Mouse (Mus musculus) cortical plate, adult 2 months (tissue): Measurements from ENCODE around the gene Yipf7. TPM values are rescaled to one million over a fixed set of nuclear protein-coding genes. Genes with fewer than 3 reads are reported as not detected.

Source experiments
- H3K27ac ChIP-seq: fragments of 200-500 bp; 2 replicates; pipeline ENCODE4 v1.5.1; 2012; ENCODE audit warnings: low read length, control low read depth, inconsistent platforms; ENCODE audit not compliant: insufficient read depth
- H3K4me1 ChIP-seq: fragments of 200-500 bp; 2 replicates; pipeline ENCODE4 v1.6.1; 2011; ENCODE audit warnings: low read length; ENCODE audit not compliant: control insufficient read depth, insufficient read depth
- H3K4me3 ChIP-seq: fragments of 200-500 bp; 2 replicates; pipeline ENCODE4 v1.5.1; 2011; ENCODE audit warnings: mild to moderate bottlenecking, low read length, control low read depth; ENCODE audit not compliant: insufficient read depth
- CTCF ChIP-seq: fragments of 200-500 bp; IDR thresholded peaks from 2 replicates; pipeline ENCODE4 v1.5.1; 2011; ENCODE audit warnings: mild to moderate bottlenecking, control low read depth, low read length; ENCODE audit not compliant: insufficient read depth; ENCODE audit errors: extremely low read depth
- POLR2A ChIP-seq: fragments of 200-500 bp; IDR thresholded peaks from 2 replicates; pipeline ENCODE4 v1.6.1; 2011; ENCODE audit warnings: mild to moderate bottlenecking, low read length, control low read depth; ENCODE audit not compliant: insufficient read depth; ENCODE audit errors: extremely low read depth
- polyA plus RNA-seq: library from polyadenylated mRNA; depleted of rRNA; stranded (reverse); fragments of >200 nt; gene quantifications from 2 replicates; pipeline ENCODE4 v1.2.3, GENCODE M21; 2012; rRNA removed

Yipf7 gene
- 0.08 and 0.25 TPM in 2 replicates for polyA plus RNA-seq

DNA sequence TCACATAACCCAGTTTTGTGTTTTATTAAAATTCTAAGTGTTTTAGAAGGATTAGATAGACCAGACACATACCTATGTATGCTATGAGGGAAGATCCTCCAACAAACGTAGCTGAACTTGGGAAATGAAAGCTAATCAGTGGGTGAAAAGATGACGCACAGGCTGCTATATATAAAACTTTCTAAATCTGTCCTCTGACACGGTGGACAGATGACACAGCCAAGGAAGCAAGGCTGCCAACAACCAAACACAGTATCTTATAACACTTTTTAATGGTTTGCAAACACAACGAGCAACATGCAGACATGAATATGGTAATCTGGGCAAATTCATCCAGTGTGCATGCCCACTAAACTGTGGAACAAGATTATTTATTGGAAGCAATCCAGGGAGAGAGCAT, at the start of gene Yipf7:
TSS of gene Yipf7 (minus strand) at position 160 of the 400 bp plus-strand sequence.
- Histone ChIP-seq H3K4me3 (no peak within 1 kb of the TSS), H3K27ac (no peak within 1 kb of the TSS), H3K4me1 (no peaks in the 10 kb centered on the region)
- no peak for TF ChIP-seq POLR2A
- no peak for TF ChIP-seq CTCF

DNA sequence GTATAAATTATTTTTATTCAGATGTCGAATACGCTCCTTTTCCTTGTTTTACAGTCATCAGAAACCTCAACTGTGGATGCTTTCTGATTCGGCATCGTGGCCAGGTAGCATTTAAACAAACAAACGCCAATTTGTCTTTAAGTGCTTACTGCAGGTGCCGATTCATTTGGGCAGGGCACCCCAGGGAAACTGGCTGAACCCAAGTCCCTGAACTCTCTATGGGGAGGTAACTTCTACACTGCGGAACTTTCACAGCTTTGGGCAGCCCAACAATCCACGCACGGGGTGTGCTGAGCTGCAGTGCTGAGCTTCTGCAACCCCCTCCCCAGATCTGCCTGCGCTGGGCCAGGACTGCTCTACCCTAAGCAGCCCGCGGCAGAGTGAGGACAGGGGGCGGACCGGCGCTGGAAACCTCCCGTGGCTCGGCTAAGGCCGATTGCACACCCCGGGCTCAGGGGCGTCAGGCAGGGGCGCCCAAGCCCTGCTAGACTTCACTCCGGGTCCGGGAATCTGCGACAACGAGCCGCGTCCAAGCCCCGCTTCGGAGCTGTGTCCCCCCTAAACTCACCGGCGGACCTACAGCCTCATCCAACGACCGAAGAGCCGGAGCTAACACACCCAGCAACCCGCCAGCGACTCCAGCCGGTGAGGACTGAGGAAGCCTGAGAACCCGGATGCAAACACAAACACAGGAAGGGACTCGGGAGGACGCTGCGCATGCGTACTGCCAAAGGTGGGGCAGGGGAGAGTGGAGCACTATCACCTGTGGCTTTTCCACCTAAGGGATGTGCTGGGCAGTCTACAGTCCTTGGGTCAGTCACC, 49.4 kb upstream of the Yipf7 start, which contains the start of gene Gnpda2:
TSS of gene Gnpda2 (minus strand) at position 701 of the 822 bp plus-strand sequence.
- H3K4me1 ChIP-seq: no peaks in the 10 kb centered on the region; the same call in 1 of the 2 replicates
- TF ChIP-seq POLR2A (peak; percentile 94), CTCF (0 out of 2 replicates have a peak, but pooled peaks have one; percentile 10)
- no peak within 1 kb of the TSS for H3K27ac ChIP-seq
- peak within 1 kb of the TSS; percentile 67 for H3K4me3 ChIP-seq

DNA sequence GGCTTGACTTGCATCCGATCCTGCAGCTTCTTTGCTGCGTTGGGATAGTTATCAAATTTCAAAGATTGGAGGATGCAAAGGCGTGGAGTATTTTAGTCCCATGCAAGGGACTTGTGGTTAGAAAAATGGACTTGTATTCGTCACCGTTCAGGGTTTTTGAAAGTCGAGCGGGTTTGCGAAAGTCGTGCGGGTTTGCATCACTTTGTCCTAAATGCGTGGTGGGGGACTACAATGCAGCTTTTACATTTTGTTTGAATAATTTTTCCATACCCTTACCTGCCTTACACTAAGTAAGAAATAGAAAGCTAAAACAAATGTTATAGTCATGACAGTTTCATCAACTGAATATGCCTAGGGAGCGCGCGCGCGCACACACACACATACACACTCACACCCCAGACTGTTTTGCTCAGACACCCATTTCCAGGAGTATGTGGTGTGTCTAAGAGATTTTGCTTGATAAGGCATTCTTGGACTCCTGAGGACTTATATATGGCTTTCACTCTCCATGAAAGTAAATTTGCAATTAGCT, 15.0 kb upstream of the Yipf7 start:
- H3K4me3 ChIP-seq: peak overlapping the region; percentile 59
- no peak for TF ChIP-seq CTCF
- TF ChIP-seq POLR2A: no peak

DNA sequence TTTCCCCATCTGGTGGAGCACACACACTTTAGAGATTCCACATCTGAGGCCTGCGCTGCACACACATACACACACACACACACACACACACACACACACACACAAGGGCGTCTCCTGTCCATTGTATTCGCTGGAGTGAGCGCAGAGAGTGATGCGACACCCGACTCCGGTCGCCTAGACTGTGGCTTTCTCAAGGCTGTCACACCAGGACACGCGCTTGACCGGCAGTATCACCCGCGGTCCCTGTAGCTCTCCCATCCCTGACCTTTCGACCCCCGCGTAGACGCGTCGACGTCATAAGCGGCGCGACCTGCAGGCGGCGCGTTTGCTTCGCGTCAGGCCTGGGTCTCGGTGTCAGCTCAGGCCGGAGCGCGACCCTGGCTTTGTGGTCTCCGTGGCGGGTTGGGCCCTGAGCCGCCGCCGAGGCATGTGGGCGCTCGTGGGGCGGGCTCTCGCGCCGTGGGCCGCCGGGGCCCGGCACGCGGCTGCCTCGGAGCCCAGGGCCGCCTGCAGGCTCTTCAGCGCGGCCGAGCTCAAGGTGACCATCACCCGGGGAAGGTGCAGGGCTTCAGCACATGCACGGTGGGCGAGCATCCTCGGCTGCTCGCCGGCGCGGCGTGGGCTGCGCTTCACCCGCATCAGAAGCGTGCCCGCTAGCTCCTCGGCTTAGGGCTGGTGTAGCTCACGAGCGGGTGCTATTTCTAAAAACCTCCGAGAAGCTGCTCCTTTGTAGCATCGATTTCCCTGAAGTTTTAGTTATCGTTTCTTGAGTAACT, 14.4 kb upstream of the Yipf7 start, which contains the start of gene Guf1:
TSS of gene Guf1 (plus strand) at position 296 of the 776 bp plus-strand sequence.
- peak within 1 kb of the TSS; percentile 80 for H3K27ac ChIP-seq

More for the DNA sequence above, 15.0 kb upstream of the Yipf7 start:
- Histone ChIP-seq H3K4me1 (peaks cover 2% of the 10 kb centered on the region; the same call in 1 of the 2 replicates), H3K27ac (peak overlapping the region; percentile 80)

DNA sequence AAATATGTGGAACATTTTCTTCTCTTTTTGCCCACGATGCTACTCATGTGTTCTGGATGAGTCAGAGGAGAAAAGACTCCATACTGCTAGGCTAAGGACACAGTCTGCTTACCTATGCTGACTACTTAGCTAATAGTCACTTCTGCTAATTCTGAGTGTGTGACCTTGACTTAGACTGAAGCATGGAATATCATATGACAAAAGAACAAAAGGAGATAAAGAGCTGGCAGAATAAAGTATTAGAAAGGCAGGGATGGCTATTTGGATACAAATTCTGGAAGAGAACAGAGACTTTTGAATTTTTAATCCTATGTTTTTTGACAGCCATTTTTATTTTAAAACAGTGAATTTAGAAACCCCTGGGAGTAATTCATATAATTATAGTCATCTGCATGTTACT, 768 bp downstream of the Yipf7 start:
- no peak overlapping the region for H3K27ac ChIP-seq
- TF ChIP-seq POLR2A (no peak), CTCF (no peak)
- no peak overlapping the region for H3K4me3 ChIP-seq
- no peaks in the 10 kb centered on the region for H3K4me1 ChIP-seq

More for the DNA sequence above, 14.4 kb upstream of the Yipf7 start, which contains the start of gene Guf1:
- Histone ChIP-seq H3K4me1 (peaks cover 2% of the 10 kb centered on the region; the same call in 1 of the 2 replicates), H3K4me3 (peak within 1 kb of the TSS; percentile 59)
- TF ChIP-seq CTCF: no peak
- peak; percentile 82 for TF ChIP-seq POLR2A

DNA sequence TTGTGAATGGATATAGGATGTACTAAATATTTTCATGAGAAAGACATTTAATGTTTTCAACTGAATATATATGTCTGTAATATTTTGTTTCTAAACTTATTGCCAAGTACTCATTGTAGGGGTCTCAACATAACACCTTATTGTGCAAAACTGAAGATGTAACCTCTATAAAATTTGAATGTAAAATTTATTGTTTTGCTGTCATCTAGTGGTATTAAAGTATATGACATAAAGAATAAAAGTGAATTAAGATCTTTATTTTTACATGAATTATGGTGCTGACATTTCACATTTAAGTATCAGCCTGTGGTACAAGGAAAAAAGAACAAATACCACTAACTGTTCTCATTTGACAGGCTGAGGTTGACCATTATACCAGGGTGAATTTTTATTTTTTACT, 18.5 kb downstream of the Yipf7 start:
- TF ChIP-seq POLR2A (no peak), CTCF (no peak)

DNA sequence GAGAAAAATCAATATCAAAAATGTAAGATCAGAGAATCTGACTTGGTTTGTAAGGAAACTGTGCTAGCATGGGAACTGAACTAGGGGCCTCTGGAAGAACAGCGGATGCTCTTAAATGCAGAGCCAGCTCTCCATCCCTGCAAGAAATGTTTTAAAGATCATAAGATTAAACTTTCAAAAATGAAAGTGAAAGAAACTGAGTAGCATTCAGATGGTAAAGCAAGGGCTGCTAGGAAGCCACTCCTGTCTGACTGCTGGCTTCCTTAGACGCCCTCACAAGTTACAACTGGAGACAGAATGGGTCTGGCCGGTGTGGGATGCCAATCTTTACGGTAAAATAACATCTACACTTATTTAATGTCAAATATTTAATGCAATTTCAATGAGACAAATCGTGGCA, 20.4 kb downstream of the Yipf7 start:
- no peaks in the 10 kb centered on the region for H3K4me1 ChIP-seq
- TF ChIP-seq POLR2A (no peak), CTCF (no peak)
- H3K4me3 ChIP-seq: no peak overlapping the region
- no peak overlapping the region for H3K27ac ChIP-seq

More for the DNA sequence above, 18.5 kb downstream of the Yipf7 start:
- Histone ChIP-seq H3K4me1 (no peaks in the 10 kb centered on the region), H3K27ac (no peak overlapping the region), H3K4me3 (no peak overlapping the region)

DNA sequence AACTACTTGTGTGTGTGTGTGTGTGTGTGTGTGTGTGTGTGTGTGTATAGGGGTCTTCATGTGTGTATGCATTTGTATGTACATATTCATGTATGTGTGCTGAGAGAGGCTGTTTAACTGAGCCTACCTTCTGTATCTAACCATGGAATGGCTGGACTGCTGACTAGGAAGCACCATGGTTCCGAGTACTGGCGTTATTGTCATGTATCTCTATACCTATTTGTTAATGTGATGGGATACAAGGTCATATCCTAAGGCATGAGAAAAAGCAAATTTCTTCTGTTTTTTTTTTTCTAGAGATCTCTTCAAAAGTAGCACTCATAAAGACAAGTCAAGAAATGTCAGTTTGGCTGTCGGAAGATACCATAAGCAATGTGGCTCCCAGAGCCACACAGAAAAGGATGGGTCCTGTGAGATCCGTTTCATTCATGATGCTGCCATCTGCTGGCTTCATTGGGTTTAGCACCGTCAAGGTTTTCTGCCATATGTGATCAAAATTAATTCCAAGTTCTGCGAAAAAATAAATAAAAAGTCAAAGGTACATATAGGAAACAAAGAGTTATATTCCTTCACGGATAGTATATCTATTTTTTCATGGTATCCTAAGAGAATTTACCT, 21.7 kb downstream of the Yipf7 start:
- H3K4me1 ChIP-seq: no peaks in the 10 kb centered on the region
- no peak overlapping the region for H3K27ac ChIP-seq
- no peak overlapping the region for H3K4me3 ChIP-seq
- peak; percentile 71 for TF ChIP-seq CTCF
- no peak for TF ChIP-seq POLR2A

DNA sequence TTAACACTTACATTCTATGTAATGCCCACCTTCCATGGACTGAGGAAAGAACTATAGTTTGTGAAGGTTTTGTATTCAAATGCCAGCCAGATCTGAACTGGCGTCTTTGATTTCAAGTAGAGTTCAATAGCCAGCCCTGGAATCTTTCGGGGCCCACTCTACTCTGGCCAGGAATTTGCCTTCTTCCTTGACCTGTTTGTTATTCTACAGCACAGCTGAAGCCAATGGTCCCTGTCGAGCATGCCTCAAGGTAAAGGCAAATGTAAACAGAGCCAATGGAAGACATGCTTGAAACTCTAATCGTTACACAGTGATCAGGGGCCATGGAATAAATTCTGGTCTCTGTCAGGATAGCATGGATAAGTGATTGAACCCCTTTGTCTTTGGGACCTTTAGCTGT, 30.2 kb downstream of the Yipf7 start:
- no peak overlapping the region for H3K4me3 ChIP-seq
- no peak for TF ChIP-seq CTCF
- no peak for TF ChIP-seq POLR2A
- H3K27ac ChIP-seq: no peak overlapping the region
- H3K4me1 ChIP-seq: no peaks in the 10 kb centered on the region
